Mouse (Mus musculus) monocyte, adult 2 months (primary cell): ENCODE results near the gene Nop16.

Source experiments
- DNase-seq, 2 experiments: peaks; one replicate each; pipeline ENCODE4 v3.0.0; 2022; ENCODE audit warnings: low spot score in 2 of 2, low read depth in 1 of 2

Nop16 gene

GRCm38 (mm10) chr13:54596870-54597269, 7.0 kb upstream of the Nop16 start:
- DNase-seq = no peak

GRCm38 (mm10) chr13:54596107-54596690, 6.3 kb upstream of the Nop16 start:
- DNase-seq = no peak

GRCm38 (mm10) chr13:54593617-54594016, 3.7 kb upstream of the Nop16 start:
- no peak for DNase-seq

- no peak for DNase-seq
These were observed 2.0 kb upstream of the Nop16 start for GRCm38 (mm10) chr13:54591776-54592356.

- DNase-seq = no peak
These were observed 385 bp downstream of the Nop16 start for GRCm38 (mm10) chr13:54589414-54589995.

GRCm38 (mm10) chr13:54585831-54586230, 4.1 kb downstream of the Nop16 start:
- no peak for DNase-seq

GRCm38 (mm10) chr13:54582860-54583259, 7.0 kb downstream of the Nop16 start:
- DNase-seq = no peak

- no peak for DNase-seq
These were observed 7.8 kb downstream of the Nop16 start for GRCm38 (mm10) chr13:54582126-54582525.

- DNase-seq = no peak
These were observed 8.5 kb downstream of the Nop16 start for GRCm38 (mm10) chr13:54581385-54581784.

- peak in 1 of 2 experiments; percentile 47 for DNase-seq
These were observed 12.0 kb downstream of the Nop16 start for GRCm38 (mm10) chr13:54577652-54578507.

- no peak for DNase-seq
These were observed 14.4 kb downstream of the Nop16 start for GRCm38 (mm10) chr13:54575489-54575888.

- no peak for DNase-seq
These were observed 14.9 kb downstream of the Nop16 start, which contains the start of gene Arl10 for GRCm38 (mm10) chr13:54574854-54575481. Gene Arl10 (plus strand): TSS chr13:54575015.

- no peak for DNase-seq
These were observed 17.3 kb downstream of the Nop16 start for GRCm38 (mm10) chr13:54572621-54573020.

- DNase-seq = no peak
These were observed 18.3 kb downstream of the Nop16 start for GRCm38 (mm10) chr13:54571637-54572036.

- no peak for DNase-seq
These were observed 19.2 kb downstream of the Nop16 start for GRCm38 (mm10) chr13:54570736-54571135.

- DNase-seq = no peak
These were observed 20.6 kb downstream of the Nop16 start for GRCm38 (mm10) chr13:54569282-54569681.

GRCm38 (mm10) chr13:54568380-54568779, 21.5 kb downstream of the Nop16 start:
- no peak for DNase-seq

- no peak for DNase-seq
These were observed 24.1 kb downstream of the Nop16 start for GRCm38 (mm10) chr13:54565594-54566345.

GRCm38 (mm10) chr13:54565201-54565581, 24.7 kb downstream of the Nop16 start, which contains the start of gene 4833439L19Rik:
Gene 4833439L19Rik (minus strand): TSS chr13:54565435.
- peak; percentile 67 to 87 for DNase-seq
